Mouse (Mus musculus) stomach, embryonic 15.5 days (tissue): ENCODE measurements around the gene Tmem254c. TPM values are rescaled to one million over a fixed set of nuclear protein-coding genes. Genes with fewer than 3 reads are reported as not detected.
"Not testable (repeated sequence)": the region's sequence is repeated elsewhere in the genome, so short reads cannot be mapped to it uniquely, and the experiment has no call there.

ENCODE experiments used
- ATAC-seq: fragments of 200-750 bp; cut with Nextera tagmentation; 2 replicates; pipeline ENCODE4 v1.8.0; 2017; ENCODE audit warnings: low read depth, moderate number of reproducible peaks, moderate TSS enrichment; ENCODE audit not compliant: insufficient read depth, low FRiP score
- H3K27ac ChIP-seq: fragments of 300-500 bp; sonication (generic); 2 replicates; pipeline ENCODE4 v1.5.1; 2015; ENCODE audit warnings: mild to moderate bottlenecking, inconsistent platforms
- H3K27me3 ChIP-seq: fragments of 300-500 bp; sonication (generic); replicated peaks from 2 replicates; pipeline ENCODE4 v1.6.1; 2015; ENCODE audit warnings: inconsistent platforms
- H3K36me3 ChIP-seq: fragments of 300-500 bp; sonication (generic); 2 replicates; pipeline ENCODE4 v1.6.1; 2015; ENCODE audit warnings: inconsistent platforms
- H3K4me1 ChIP-seq: fragments of 300-500 bp; sonication (generic); 2 replicates; pipeline ENCODE4 v1.6.1; 2015; ENCODE audit warnings: inconsistent platforms
- H3K4me2 ChIP-seq: fragments of 300-500 bp; sonication (generic); 2 replicates; pipeline ENCODE4 v1.6.1; 2015; ENCODE audit warnings: mild to moderate bottlenecking, inconsistent platforms
- H3K4me3 ChIP-seq: fragments of 300-500 bp; sonication (generic); replicated peaks from 2 replicates; pipeline ENCODE4 v1.5.1; 2015; ENCODE audit warnings: inconsistent platforms
- H3K9ac ChIP-seq: fragments of 300-500 bp; sonication (generic); 2 replicates; pipeline ENCODE4 v1.6.1; 2015; ENCODE audit warnings: inconsistent platforms
- H3K9me3 ChIP-seq: fragments of 300-500 bp; sonication (generic); 2 replicates; pipeline ENCODE4 v1.6.1; 2016; ENCODE audit warnings: inconsistent platforms
- WGBS: fragments of 180-500 bp; shearing (Covaris S2); methylation state at CpG from one replicate; pipeline ENCODE4 v1.1.7; 2015; 5-methylcytosine and 5-hydroxymethylcytosine counted together
- polyA plus RNA-seq: library from polyadenylated mRNA; unstranded; fragments of >200 nt; fragmentation: Nextera tagmentation; extraction: Ambion mirVana; gene quantifications from 2 replicates; pipeline ENCODE4 v1.2.1, GENCODE M21; 2015

The Tmem254c gene
- 49.1 and 66.8 TPM in 2 replicates for polyA plus RNA-seq

DNA sequence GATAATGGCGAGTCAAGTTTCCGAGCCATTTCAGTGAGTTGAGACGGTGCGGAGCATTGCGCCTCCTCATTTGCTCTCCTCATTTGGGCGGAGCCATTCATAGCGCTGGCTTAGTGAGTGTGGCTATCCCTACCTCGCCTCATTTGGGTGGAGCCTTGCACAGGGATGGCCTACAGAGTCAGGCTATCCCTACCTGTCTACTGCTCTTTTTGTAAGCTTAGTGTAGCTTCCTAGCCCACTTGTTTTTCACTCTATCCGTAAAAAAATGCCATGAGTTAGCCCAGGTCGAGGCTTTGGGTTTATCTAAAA lies at the start of gene Tmem254c:
TSS of gene Tmem254c (minus strand) at position 31 of the 309 bp plus-strand sequence.
- H3K9ac ChIP-seq, H3K9me3 ChIP-seq, H3K4me3 ChIP-seq, H3K36me3 ChIP-seq, H3K4me2 ChIP-seq, H3K4me1 ChIP-seq, H3K27me3 ChIP-seq, H3K27ac ChIP-seq: not testable (repeated sequence)
- ATAC-seq = peak; percentile 79; the same call in 1 of the 2 replicates
- WGBS = no CpG with 5 or more reads among the region's 10 CpGs

DNA sequence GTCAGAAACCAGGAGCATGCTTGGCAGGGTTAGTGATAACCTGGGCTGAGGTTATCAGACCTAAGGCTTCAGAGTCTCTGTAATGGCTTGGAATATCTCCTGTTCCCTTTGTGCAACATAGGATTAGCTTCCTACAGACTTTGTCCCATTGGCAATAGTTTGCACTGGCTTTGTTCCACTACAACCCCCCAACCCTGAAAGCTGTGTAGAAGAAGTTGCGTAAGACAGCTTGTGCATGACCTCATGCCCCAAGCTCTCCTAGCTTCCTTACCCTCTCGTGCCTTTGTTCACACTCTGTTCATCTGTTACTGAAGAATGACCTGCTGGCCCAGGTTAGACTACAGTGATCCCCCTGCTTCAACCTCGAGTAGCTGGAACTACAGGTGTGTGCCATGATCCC lies 30.5 kb upstream of the Tmem254c start:
- not testable (repeated sequence) for H3K9ac ChIP-seq, H3K4me2 ChIP-seq, H3K4me1 ChIP-seq, H3K27me3 ChIP-seq, H3K4me3 ChIP-seq, H3K9me3 ChIP-seq, ATAC-seq, H3K27ac ChIP-seq, H3K36me3 ChIP-seq
- no CpG with 5 or more reads among the region's 3 CpGs for WGBS

DNA sequence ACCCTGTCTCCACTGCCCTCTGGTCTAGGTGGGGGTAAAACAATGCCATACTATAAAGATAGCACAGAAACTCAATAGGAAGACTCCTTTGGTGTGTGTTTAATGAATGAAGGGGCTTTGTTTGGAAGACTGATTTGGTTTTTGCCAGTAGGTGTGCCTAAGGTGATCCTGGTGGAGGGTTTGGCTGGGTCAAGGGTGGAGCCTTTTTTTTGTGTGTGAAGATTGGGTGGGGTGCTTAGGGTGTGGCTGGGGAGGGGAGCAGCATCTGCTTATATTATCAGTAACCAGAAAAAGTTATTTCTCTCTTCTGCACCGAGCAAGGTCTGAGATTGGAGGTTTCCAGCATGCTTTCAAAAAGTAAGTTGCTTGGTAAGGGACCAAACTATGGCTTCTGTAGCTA lies 14.8 kb upstream of the Tmem254c start, which contains the start of gene Cphx3:
TSS of gene Cphx3 (plus strand) at position 301 of the 400 bp plus-strand sequence.
- H3K4me2 ChIP-seq, H3K9ac ChIP-seq, H3K36me3 ChIP-seq, H3K9me3 ChIP-seq, H3K27me3 ChIP-seq, ATAC-seq, H3K4me1 ChIP-seq, H3K4me3 ChIP-seq, H3K27ac ChIP-seq: not testable (repeated sequence)
- no CpG with 5 or more reads among the region's 1 CpGs for WGBS

DNA sequence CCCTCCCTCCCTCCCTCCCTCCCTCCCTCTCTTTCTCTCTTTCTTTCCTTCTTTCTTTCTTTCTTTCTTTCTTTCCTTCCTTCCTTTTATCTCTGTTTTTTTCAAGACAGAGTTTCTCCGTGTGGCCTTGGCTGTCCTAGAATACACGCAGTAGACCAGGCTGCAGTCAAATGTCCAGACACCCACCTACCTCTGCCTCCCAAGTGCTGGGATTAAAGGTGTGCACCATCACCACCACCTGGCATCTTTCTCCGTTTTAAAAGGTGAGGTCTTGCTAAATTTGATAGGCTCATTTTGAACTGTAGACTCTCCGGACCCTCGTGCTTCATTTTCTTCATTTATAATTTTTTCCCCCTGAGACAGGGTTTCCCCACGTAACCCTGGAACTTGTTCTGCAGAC lies 14.1 kb upstream of the Tmem254c start, which contains the start of gene Cphx2:
TSS of gene Cphx2 (plus strand) at position 301 of the 400 bp plus-strand sequence.
- H3K27me3 ChIP-seq, H3K27ac ChIP-seq, H3K4me2 ChIP-seq, H3K9me3 ChIP-seq, H3K4me3 ChIP-seq, H3K36me3 ChIP-seq, H3K9ac ChIP-seq, ATAC-seq, H3K4me1 ChIP-seq: not testable (repeated sequence)
- no CpG with 5 or more reads among the region's 6 CpGs for WGBS

DNA sequence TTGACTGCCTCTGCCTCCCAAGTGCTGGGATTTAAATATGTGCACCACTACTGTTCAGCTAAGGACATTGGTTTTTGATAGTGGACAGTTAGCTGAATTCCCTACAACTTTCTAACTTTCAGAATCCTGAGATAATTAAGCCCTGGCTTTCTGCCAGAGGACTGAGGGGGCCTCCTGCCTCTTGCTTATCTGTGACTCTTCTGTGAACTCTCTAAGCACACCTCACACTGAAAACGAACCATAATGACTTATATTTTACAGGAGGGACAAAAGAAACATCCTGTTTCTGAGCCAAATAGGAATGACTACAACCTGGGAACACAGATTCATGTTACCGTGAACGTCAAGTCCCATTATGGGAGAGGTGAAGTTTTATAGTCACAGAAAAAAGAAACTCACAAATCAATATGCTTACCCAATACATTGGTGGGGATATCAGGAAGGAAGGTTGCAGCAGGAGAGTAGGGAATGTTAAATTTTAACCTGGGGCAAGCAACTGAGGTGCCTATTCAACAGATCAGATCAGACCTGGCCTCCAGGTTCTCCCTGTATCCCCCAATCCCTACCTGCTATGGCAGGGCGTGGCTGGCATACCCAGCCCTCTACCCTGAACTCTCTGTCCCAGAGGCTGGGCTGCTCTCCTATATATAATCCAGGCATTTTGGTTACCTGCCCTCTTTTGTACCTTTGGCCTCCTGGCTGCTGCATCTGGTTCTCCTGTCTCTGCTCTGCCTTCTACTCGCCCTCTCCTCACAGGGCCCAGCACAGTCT lies 9.7 kb upstream of the Tmem254c start:
- ATAC-seq = peak; percentile 85; the same call in 1 of the 2 replicates
- H3K27me3 ChIP-seq, H3K4me1 ChIP-seq, H3K4me3 ChIP-seq, H3K9me3 ChIP-seq, H3K9ac ChIP-seq, H3K27ac ChIP-seq, H3K4me2 ChIP-seq, H3K36me3 ChIP-seq: not testable (repeated sequence)
- WGBS = no CpG with 5 or more reads among the region's 5 CpGs

DNA sequence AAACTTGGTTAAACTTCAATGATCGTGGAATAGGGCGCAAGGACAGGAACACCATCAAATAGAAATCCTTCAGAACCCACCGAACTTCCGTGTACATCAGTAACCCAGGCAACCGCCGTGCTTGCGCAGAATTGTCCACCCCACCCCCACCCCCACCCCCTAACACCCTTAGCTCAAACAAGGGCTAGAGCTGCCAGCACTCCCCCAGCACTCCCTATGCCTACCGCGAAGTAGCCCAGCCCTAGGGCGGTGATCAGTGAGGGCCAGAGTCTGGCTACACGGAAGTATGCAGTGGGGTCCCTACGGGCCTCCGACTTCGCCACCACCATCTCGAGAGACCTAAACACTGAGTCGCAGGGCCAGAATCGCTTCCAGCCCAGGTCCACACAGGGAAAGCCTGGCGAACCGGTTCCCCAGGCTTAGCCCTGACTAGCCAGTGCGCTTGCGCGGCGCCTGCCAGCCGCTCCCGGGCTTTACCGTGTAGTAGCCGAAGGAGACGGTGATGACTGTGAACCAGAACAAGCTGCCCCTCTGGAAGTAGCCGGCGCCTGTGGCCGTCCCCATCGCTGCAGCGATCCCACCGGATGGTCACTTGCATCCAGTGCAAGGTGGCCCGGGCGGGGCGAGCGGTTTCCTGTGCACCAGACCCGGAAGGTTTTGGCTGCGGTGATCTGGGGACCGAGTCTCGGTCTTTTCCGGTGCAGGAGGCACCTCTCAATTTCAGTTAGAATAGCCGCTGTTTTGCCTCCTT lies 406 bp downstream of the Tmem254c start:
- H3K27me3 ChIP-seq, H3K9ac ChIP-seq, H3K36me3 ChIP-seq, H3K9me3 ChIP-seq, H3K27ac ChIP-seq, H3K4me2 ChIP-seq, H3K4me1 ChIP-seq, H3K4me3 ChIP-seq: not testable (repeated sequence)
- no CpG with 5 or more reads among the region's 44 CpGs for WGBS
- peak; percentile 84 for ATAC-seq

DNA sequence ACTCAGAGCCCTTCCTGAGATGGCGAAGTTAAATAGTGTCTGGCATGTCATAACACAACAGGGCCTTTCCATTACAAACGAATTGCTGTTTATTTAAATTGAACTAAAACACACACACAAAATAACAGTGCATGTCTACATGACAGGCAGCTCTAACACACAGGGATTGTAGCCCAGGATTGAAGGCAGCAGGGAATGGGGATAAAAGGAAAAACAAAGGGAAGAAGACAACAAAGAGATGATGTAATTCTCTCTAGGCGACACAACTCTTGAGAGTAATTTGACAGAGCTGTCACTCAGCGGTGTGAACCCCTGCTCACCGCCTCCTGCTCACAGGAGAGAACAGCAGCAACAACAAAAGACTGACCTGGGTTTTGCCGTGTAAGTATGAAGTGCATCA lies 7.8 kb downstream of the Tmem254c start:
- not testable (repeated sequence) for ATAC-seq, H3K4me2 ChIP-seq, H3K4me1 ChIP-seq, H3K9me3 ChIP-seq, H3K27ac ChIP-seq, H3K4me3 ChIP-seq, H3K27me3 ChIP-seq, H3K36me3 ChIP-seq, H3K9ac ChIP-seq
- WGBS = no CpG with 5 or more reads among the region's 6 CpGs

DNA sequence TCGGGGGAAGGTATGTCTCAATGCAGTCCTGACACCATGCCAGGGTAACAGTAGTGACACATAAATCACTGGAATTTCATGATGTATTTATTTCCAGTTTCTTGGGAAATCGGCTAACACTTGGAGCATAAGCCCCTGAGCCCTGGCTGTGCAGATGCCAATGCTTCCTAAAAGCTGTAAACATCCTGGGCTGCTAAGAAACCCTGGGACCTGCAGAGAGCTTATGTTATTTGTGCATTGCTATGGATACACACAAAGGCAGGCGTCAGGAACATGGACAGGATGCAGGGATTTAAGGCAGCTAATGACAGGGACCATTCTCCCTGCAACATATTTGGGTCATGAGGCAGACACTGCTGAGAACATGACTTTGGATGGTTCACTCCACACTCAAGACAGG lies 9.0 kb downstream of the Tmem254c start:
- H3K4me3 ChIP-seq, H3K9ac ChIP-seq, ATAC-seq, H3K4me2 ChIP-seq, H3K27me3 ChIP-seq, H3K27ac ChIP-seq, H3K9me3 ChIP-seq, H3K4me1 ChIP-seq, H3K36me3 ChIP-seq: not testable (repeated sequence)
- WGBS = no CpG with 5 or more reads among the region's 3 CpGs

DNA sequence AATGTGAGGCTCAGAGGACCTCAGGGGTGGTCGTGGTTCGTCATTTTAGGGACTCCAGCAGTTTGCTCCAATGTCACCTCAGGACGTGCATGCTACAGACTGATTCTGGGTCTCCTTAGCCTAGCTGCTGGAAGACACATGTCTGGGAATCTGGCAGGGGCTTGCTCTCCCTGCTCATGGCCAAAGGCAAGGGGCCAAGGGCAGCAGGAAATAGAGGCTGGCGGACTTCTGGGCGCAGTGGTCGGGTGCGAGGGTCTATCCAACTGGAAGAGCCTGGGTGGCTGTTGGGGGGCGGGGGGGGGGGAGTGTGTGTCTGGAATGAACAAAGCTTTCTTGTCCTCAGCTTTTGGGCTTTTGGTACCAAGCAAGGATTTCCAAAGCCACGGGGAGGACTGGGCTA lies 18.4 kb downstream of the Tmem254c start:
- not testable (repeated sequence) for H3K4me2 ChIP-seq, H3K4me1 ChIP-seq, H3K4me3 ChIP-seq, H3K27ac ChIP-seq, H3K27me3 ChIP-seq, ATAC-seq, H3K9me3 ChIP-seq, H3K36me3 ChIP-seq, H3K9ac ChIP-seq
- WGBS = no CpG with 5 or more reads among the region's 9 CpGs

DNA sequence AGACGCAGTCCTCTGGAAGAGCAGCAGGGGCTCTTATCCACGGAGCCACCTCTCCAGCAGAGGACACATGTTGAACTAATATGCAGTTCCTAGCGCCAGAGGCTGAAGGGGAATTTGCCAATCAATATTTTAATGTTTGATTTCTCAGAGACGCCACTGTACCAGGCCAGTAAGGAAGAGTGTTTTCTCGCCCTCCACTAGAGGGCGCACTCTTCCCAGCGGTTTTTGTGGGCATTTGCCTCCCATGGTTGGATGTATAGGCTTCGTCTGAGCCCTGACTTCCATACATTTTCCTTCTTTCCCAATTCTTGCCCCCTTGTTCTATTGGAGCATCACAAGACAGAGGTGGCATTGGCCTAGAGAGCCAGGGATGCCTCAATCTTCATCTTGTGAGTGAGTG lies 20.1 kb downstream of the Tmem254c start:
- H3K27ac ChIP-seq, ATAC-seq, H3K4me3 ChIP-seq, H3K4me2 ChIP-seq, H3K4me1 ChIP-seq, H3K9ac ChIP-seq, H3K36me3 ChIP-seq, H3K9me3 ChIP-seq, H3K27me3 ChIP-seq: not testable (repeated sequence)
- no CpG with 5 or more reads among the region's 8 CpGs for WGBS

DNA sequence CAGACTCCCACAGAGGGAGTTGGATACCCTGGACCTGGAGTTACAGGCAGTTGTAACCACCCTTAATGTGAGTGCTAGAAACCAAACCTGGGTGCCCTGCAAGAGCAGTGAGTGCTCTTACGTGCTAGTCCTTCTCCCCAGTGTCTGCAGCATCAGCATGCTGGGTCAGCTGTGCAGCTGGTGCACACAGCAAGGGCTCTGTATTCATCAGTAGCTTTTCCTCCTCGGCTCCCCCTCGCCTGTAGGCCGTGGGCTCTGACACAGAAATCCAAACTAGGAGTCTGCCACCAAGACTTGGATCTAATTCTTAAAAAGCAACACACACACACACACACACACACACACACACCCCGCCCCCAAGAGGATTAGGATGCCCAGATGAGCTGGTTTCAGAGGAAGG lies 22.1 kb downstream of the Tmem254c start:
- not testable (repeated sequence) for H3K27me3 ChIP-seq, ATAC-seq, H3K9me3 ChIP-seq, H3K4me2 ChIP-seq, H3K4me1 ChIP-seq, H3K36me3 ChIP-seq, H3K27ac ChIP-seq, H3K4me3 ChIP-seq, H3K9ac ChIP-seq
- WGBS = no CpG with 5 or more reads among the region's 5 CpGs

DNA sequence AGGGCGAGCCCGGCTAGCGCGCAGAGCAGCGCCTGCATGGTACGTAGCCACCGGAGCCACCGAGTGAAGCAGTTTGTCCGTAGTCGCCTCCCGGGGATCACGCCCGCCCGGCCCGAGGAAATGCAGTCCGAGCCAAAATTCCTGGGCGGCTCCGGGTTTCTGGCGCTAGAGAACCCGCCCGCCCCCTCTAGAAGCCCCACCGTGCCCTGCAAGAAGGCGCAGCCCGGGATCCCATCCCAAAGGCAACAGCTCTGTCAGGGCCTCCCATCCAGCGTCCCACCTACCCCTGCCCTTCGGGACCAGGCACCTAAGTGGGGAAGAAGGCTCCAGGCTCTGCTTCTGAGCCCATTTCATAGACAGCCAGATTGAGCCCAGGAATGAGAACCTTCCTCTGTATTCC lies 24.5 kb downstream of the Tmem254c start, which contains the start of gene Gm9780:
TSS of gene Gm9780 (minus strand) at position 101 of the 400 bp plus-strand sequence.
- H3K4me2 ChIP-seq, H3K36me3 ChIP-seq, H3K4me1 ChIP-seq, H3K9me3 ChIP-seq, H3K9ac ChIP-seq, ATAC-seq, H3K27me3 ChIP-seq, H3K27ac ChIP-seq, H3K4me3 ChIP-seq: not testable (repeated sequence)
- WGBS = no CpG with 5 or more reads among the region's 26 CpGs
